Mouse (Mus musculus) fat pad, adult 2 months (tissue): ENCODE measurements around the gene Rab5if.
"Not testable (repeated sequence)": the region's sequence is repeated elsewhere in the genome, so short reads cannot be mapped to it uniquely, and the experiment has no call there.

Experiments used
- DNase-seq: peaks from one replicate; pipeline ENCODE4 v3.0.0-alpha.2; 2011; ENCODE audit warnings: low read depth, low spot score; ENCODE audit errors: extremely low read depth

Rab5if gene

GRCm38 (mm10) chr2:156862772-156863486 lies at the start of gene Rab5if:
Rab5if (plus strand) TSS chr2:156863128.
- no peak for DNase-seq

- no peak for DNase-seq
These were observed 48.6 kb upstream of the Rab5if start for GRCm38 (mm10) chr2:156814344-156814801.

- no peak for DNase-seq
These were observed 48.0 kb upstream of the Rab5if start for GRCm38 (mm10) chr2:156814893-156815292.

- DNase-seq: no peak
These were observed 47.5 kb upstream of the Rab5if start for GRCm38 (mm10) chr2:156815412-156815811.

- DNase-seq: no peak
These were observed 46.8 kb upstream of the Rab5if start for GRCm38 (mm10) chr2:156816116-156816515.

GRCm38 (mm10) chr2:156825128-156825527 lies 37.8 kb upstream of the Rab5if start:
- DNase-seq: not testable (repeated sequence)

GRCm38 (mm10) chr2:156834336-156834735 lies 28.6 kb upstream of the Rab5if start:
- no peak for DNase-seq

GRCm38 (mm10) chr2:156838839-156839238 lies 24.1 kb upstream of the Rab5if start:
- no peak for DNase-seq

- no peak for DNase-seq
These were observed 23.4 kb upstream of the Rab5if start, which contains the start of gene Tgif2 for GRCm38 (mm10) chr2:156839319-156840191. Tgif2 (plus strand) TSS chr2:156840007.

- no peak for DNase-seq
These were observed 22.5 kb upstream of the Rab5if start for GRCm38 (mm10) chr2:156840301-156841027.

GRCm38 (mm10) chr2:156841028-156841840 lies 21.7 kb upstream of the Rab5if start:
- DNase-seq: no peak

- no peak for DNase-seq
These were observed 20.9 kb upstream of the Rab5if start for GRCm38 (mm10) chr2:156841841-156842706.

- DNase-seq: no peak
These were observed 20.2 kb upstream of the Rab5if start for GRCm38 (mm10) chr2:156842711-156843110.

GRCm38 (mm10) chr2:156843331-156843730 lies 19.6 kb upstream of the Rab5if start:
- DNase-seq: no peak

- no peak for DNase-seq
These were observed 18.2 kb upstream of the Rab5if start for GRCm38 (mm10) chr2:156844715-156845114.

GRCm38 (mm10) chr2:156847653-156848052 lies 15.3 kb upstream of the Rab5if start:
- DNase-seq: no peak

- DNase-seq: no peak
These were observed 14.3 kb upstream of the Rab5if start for GRCm38 (mm10) chr2:156848526-156849182.

GRCm38 (mm10) chr2:156850505-156850904 lies 12.4 kb upstream of the Rab5if start:
- DNase-seq: no peak

GRCm38 (mm10) chr2:156853584-156853983 lies 9.3 kb upstream of the Rab5if start:
- not testable (repeated sequence) for DNase-seq
